Mouse (Mus musculus) ES-Bruce4 (cell line): ENCODE data around the gene 1700025B11Rik.

Source experiments
- CTCF ChIP-seq: IDR thresholded peaks from one replicate; pipeline ENCODE4 v1.8.1; 2011; ENCODE audit warnings: low read depth, low read length
- EP300 ChIP-seq: IDR thresholded peaks from 2 replicates; pipeline ENCODE4 v1.6.1; 2011; ENCODE audit warnings: low read depth, low read length; ENCODE audit not compliant: insufficient read depth
- POLR2A ChIP-seq: IDR thresholded peaks from one replicate; pipeline ENCODE4 v1.8.1; 2011; ENCODE audit warnings: low read length; ENCODE audit not compliant: insufficient read depth

- TF ChIP-seq POLR2A (no peak), CTCF (no peak), EP300 (no peak)
These were observed 37.3 kb upstream of the 1700025B11Rik start, which contains the start of gene Gm36245 for GRCm38 (mm10) chr15:77598958-77599357.
